Mouse (Mus musculus) mammary gland, adult 2 months (tissue): Measurements from ENCODE around the gene Vmn1r132. TPM values are rescaled to one million over a fixed set of nuclear protein-coding genes. Genes with fewer than 3 reads are reported as not detected.

Source experiments
- polyA plus RNA-seq: library from polyadenylated mRNA; depleted of rRNA; stranded (reverse); fragments of >200 nt; gene quantifications from 2 replicates; pipeline ENCODE4 v1.2.3, GENCODE M21; 2012; ENCODE audit warnings: low replicate concordance; rRNA removed

Vmn1r132 gene
- polyA plus RNA-seq: not detected in 2 replicates

DNA sequence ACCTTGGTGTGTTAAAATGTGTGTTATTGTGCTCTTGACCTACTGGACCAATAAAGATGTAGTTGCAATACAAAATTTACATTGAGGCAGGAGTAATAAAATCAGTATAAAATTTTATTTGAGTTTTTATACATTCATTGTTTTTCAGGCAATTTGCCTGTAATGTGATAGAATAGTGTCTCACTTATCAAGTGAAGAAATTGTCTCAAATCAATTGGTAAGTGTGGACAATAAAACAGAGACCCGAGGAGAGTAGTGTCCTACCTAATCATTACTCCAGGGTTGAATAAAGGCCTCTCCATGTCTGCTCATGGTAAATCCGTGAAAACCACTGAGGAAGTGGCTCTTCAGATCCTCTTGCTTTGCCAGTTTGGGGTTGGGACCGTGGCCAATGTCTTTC, at the start of gene Vmn1r132:
Gene Vmn1r132 (plus strand): TSS at position 301 of the 400 bp plus-strand sequence.

Other genes starting within 250 kb of the Vmn1r132 start
- gene Gm6882, start 181.3 kb upstream of the Vmn1r132 start, polyA plus RNA-seq: not detected in 2 replicates
- not detected in 2 replicates for gene Vmn1r130, start 102.3 kb upstream of the Vmn1r132 start, polyA plus RNA-seq
- not detected in 2 replicates for gene Vmn1r131, start 68.0 kb upstream of the Vmn1r132 start, polyA plus RNA-seq
- gene Gm4175, start 147.4 kb downstream of the Vmn1r132 start, polyA plus RNA-seq: not detected in 2 replicates
- gene Gm4177, start 182.6 kb downstream of the Vmn1r132 start, polyA plus RNA-seq: not detected in 2 replicates
- not detected in 2 replicates for gene Vmn1r135, start 218.3 kb downstream of the Vmn1r132 start, polyA plus RNA-seq
- not detected in 2 replicates for gene Gm5725, start 230.2 kb downstream of the Vmn1r132 start, polyA plus RNA-seq